Mouse (Mus musculus): ENCODE measurements around the gene Dok3. TPM values are rescaled to one million over a fixed set of nuclear protein-coding genes. Genes with fewer than 3 reads are reported as not detected.

Dok3 gene
- total RNA-seq, 2 experiments from 2014 or later: 26.2 to 40.6 TPM

- ATAC-seq (replicated peaks; ENCODE audit: poor library complexity, severe bottlenecking): no peak
These were observed 14.4 kb upstream of the Dok3 start for GRCm38 (mm10) chr13:55543447-55543846.

DNA sequence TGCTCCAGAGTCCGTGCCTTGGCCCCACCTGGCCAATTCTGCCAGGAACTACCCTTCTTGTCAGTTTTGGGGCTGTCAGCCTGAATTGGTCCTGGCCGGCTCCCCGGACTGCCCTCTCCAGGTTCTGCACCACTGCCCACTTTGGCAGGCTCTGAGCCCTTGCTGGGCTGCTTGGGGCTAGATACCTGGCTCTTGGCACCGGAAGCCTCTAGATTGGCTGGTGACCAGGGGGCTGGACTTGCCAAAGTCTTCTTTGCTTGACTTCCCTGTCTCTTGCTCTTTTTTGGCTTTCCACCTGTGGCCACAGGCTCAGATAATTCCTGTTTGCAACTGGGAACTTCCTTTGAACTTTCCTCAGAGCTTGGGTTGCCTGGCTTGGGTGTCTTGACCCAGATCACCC, 13.8 kb upstream of the Dok3 start:
- ATAC-seq (replicated peaks; ENCODE audit: poor library complexity, severe bottlenecking): no peak

- no peak for ATAC-seq (replicated peaks; ENCODE audit: poor library complexity, severe bottlenecking)
These were observed 11.8 kb upstream of the Dok3 start for GRCm38 (mm10) chr13:55540933-55541332.

- peak; percentile 92 for ATAC-seq (replicated peaks; ENCODE audit: poor library complexity, severe bottlenecking)
These were observed 7.4 kb upstream of the Dok3 start, which contains the start of gene Ddx41 for GRCm38 (mm10) chr13:55536194-55537175. Gene Ddx41 (minus strand): TSS chr13:55536658.

- ATAC-seq (replicated peaks; ENCODE audit: poor library complexity, severe bottlenecking): no peak
These were observed 6.7 kb upstream of the Dok3 start for GRCm38 (mm10) chr13:55535796-55536193.

DNA sequence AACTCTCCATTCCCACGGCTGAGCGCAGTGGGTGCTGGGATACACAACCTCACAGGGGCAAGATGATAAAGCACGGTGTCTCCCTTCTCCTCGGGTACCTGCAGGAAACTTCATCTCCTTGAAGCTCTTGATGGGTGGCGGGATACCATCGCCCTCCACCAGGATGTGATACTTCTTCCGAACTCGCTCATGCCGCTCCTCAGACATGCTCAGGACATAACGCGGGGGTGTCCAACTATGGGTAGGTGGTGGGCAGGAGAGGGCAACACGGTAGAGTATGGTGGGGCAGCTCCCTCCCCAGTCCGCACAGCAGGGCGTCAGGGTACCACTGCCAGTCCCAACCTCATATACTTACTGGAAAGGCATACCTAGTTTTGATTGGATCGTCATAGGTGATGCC, 6.1 kb upstream of the Dok3 start:
- ATAC-seq (replicated peaks; ENCODE audit: poor library complexity, severe bottlenecking): no peak

DNA sequence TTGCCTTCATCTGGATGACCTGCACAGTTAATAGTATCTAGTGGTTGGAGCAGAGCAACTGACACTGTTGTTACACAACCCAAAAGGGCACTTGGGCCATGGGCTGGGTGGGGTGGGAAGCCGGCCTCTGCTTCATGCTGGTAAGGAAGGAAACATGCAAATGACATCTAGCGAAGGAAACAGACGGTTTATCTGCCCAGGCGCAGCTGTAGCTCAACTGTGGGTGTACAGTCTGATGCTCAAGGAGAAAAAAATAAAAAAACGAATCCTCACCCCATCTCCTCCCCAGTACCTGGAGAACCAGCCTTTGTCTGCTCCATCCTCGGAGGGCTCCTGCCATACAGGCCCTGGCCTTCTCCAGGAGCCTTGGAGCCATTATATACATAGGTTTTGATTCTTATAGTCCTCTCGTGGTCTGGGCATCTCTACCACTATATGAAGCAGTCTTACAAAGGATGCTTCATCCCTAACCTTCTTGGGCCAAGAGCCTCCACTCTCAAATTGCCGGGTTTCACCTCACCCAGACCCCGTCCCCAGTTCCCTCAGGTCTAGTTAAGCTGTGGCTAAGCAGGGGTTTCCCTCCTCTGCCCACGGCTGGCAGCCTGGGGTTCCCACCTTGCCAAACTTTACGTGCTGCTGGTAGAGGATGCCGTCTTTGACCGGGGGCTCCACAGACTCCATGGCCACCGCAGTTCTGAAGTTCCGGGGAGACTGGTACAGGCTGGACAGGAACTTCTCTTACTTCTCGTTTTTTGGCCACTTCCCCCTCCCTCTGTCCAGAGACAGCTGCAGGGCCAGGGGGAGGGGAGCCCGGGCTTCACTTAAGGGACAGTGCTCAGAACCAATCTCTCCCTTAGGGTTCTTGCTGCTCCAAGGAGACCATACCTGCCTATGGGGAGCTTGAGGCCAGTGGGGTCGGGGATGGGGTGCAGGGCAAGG, 993 bp downstream of the Dok3 start:
- peak; percentile 52 for ATAC-seq (replicated peaks; ENCODE audit: poor library complexity, severe bottlenecking)

DNA sequence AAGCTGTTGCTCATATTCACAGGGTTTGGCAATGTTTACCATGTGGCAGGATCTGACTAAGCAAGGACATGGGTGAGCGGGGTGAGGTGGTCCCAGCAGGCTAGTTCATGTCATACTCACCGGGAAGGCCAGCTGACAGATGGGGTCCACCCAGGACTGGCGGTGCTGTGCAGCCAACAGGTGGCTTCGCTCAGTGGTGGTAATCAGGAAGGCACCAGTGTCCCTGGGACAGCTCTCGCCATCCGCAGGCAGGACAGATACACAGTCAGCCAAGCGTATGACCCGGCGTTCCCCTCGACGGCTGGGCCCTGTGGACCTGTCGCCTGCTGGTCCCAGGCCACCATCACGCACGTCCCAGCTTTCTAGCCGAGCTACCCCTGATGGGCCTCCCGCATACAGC, 1.9 kb downstream of the Dok3 start:
- peak; percentile 11; the same call in 1 of the 2 replicates for ATAC-seq (replicated peaks; ENCODE audit: poor library complexity, severe bottlenecking)

DNA sequence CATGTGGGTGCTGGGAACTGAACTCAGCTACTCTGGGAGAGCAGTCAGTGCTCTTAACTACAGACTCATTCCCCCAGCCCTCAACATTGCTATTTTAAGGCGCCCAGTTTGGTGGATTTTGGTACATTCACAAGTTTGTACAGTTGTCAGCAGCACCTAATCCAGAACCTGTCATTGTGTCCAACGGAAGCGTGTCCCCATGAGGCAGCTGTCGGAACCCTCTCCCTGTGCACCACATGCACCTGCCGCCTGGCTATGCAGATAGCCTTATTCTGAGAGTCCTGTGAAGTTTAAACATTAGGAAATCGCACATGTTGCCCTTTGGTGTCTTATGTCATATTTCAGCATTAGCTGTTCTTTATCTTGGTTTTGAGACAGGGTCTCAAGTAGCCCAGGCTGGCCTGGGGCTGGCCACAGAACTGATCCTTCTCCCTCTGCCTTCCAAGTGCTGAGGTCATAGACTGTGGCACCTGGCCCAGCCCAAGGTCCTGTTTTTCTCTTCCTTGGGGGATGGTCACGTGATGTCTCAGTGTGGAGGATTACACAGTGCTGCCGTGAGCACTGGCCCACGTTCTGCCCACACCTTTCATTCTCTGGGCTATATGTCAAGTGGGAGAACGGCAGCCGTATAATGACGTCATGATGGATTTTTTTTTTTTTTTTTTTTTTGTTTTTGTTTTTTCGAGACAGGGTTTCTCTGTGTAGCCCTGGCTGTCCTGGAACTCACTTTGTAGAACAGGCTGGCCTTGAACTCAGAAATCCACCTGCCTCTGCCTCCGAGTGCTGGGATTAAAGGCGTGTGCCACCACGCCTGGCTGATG, 3.2 kb downstream of the Dok3 start:
- ATAC-seq (replicated peaks; ENCODE audit: poor library complexity, severe bottlenecking): peak; percentile 8; the same call in 1 of the 2 replicates

- ATAC-seq (replicated peaks; ENCODE audit: poor library complexity, severe bottlenecking): no peak
These were observed 5.0 kb downstream of the Dok3 start for GRCm38 (mm10) chr13:55523951-55524600.

DNA sequence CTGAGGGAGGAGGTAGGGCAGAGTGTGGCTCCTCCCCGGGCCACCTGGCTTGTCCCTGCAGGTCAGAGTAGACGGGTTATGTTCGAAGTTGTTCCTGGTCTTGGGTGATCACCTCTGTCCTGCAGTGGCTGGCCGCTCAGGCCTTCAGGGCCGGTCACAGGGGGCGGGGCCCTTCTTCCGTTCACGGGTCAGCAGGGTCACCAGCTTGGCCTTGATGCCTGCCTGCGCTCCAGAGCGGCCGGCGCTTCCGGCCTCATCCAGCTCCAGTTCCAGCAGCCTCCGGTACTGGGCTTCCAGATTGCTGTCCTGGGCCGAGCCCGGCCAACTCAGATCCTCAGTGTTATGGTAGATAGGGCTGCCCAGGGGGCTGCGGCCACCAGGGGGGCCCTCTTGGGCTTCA, 5.8 kb downstream of the Dok3 start:
- no peak for ATAC-seq (replicated peaks; ENCODE audit: poor library complexity, severe bottlenecking)

- no peak for ATAC-seq (replicated peaks; ENCODE audit: poor library complexity, severe bottlenecking)
These were observed 6.4 kb downstream of the Dok3 start for GRCm38 (mm10) chr13:55522730-55523129.

DNA sequence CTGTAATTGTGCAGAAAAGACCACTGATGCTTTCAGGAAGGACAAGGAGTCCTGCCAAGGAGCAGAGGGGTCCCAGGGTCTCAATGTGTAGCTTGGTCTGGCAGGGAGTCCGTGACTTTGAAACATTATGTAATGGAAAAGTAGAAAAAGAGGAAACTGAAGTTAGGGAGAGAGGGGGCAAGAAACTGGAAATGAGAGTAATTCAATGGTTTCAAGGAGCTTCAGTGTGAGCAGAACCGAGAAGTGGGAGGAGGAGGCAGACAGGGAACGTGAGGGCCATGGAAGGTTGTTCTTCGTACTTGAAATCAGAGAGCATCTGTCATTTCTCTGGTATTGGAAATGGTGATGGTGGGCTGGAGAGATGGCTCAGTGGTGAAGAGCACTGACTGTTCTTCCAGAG, 9.5 kb downstream of the Dok3 start:
- peak; percentile 82 for ATAC-seq (replicated peaks; ENCODE audit: poor library complexity, severe bottlenecking)

DNA sequence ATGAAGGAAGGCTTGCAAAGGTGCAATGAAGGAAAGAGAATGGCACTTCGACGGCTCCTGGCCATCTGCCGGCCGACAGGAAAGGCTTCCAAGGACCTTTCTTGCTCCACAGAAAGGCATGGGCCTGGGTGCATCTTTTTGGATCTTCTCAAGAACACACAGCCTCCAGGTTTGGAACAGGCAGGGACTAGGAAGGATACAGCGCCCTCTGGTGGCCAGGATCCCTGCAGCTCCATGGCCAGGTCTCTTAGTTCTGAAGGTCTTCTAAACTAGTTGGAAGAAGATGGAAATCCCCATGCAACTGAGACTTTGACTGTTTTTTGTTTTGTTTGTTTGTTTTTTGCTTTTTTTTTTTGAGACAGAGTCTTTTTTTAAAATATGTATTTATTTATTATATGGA, 12.1 kb downstream of the Dok3 start:
- no peak for ATAC-seq (replicated peaks; ENCODE audit: poor library complexity, severe bottlenecking)

DNA sequence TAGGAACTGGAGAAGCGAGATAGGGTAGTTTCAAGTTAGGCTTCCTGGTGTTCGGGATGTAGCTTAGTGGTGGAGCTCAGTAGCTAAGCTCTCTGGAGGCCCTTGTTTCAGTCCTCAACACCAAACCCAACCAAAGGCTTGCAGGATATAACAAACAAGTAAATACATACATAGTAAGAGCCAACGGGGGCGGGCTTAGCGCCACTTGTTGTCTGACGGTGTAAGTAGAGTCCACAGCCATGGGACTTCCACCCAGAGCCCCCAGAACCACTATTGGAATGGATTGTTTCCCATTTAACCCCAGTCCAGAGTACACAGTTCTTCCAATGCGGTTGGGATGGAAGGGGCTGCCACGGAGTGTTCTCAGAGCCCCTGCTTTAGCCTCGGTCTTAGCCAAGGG, 15.3 kb downstream of the Dok3 start:
- ATAC-seq (replicated peaks; ENCODE audit: poor library complexity, severe bottlenecking): no peak

DNA sequence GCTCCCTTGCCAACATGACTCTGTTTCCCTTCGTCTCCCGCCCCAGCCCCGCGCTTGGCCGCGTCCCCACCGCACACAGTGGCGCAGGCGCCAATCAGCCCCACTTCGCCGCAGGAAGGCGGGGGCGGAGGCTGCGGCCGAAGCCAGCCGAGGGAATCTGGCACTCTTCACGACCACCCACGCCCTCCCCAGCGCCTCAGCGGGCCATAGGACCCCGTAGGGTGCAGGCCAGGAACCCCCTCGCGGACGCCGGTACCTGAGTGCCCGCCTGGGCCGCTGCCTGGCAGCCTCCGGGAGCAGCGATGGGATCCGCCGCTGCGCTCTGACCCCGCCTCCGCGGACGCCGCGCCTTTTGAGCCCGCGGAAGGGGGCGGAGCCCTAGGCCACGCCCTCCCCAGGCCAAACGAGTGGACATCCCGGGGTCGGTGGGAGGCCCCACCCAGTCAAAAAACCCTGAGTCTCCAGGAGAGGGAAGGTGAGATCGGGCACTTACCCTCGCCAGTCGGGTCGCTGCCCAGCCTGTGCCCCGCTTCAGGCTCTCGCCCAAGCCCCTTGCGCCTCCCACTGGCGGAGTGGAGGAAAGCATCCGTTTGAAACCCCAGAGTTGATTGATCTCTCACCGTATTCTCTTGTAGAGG, 15.9 kb downstream of the Dok3 start, which contains the start of gene Pdlim7:
Gene Pdlim7, minus strand, starts transcription at position 566 of the 638 bp plus-strand sequence.
- ATAC-seq (replicated peaks; ENCODE audit: poor library complexity, severe bottlenecking): peak; percentile 69

DNA sequence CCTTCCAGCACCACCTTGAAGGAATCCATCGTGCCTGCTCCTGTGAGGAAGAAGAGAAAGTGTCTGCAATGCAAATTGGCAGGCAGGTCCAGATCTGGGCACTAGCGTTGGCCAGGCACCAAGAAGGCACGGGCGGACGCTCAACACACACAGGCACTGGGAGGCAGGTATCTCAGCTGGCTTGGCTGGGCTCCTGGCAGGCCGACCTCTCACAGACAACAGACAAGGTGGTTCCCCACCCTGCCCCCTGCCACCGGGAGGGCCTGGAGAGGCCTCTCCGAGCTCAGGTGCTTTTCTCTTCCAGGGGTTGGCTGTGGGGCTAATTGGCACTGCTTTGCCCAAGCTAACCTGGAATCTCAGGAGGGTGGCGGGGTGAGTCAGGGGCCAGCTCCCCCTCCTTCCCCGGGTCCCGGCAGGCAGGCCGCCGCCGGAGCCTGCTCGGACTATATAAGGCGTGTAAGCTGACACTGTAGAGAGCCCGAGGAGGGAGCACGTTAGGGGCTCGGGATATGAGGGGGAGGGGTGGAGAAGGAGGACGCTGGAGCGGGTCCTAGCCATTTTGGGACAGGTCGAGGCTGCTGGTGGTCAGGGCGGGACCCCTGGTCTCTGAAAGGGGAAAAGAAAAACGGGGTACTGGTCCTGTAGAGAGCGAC, 16.6 kb downstream of the Dok3 start:
- ATAC-seq (replicated peaks; ENCODE audit: poor library complexity, severe bottlenecking): no peak

- ATAC-seq (replicated peaks; ENCODE audit: poor library complexity, severe bottlenecking): no peak
These were observed 17.6 kb downstream of the Dok3 start for GRCm38 (mm10) chr13:55511492-55511861.

Measured in granulocyte monocyte progenitor cell, adult 5-6 weeks (primary cell).